Mouse (Mus musculus): ENCODE data around the gene Rab34. TPM values are rescaled to one million over a fixed set of nuclear protein-coding genes. Genes with fewer than 3 reads are reported as not detected.

Gene Rab34
- polyA plus RNA-seq (2012; rRNA removed) = 66.7 and 79.2 TPM in 2 replicates

- DNase-seq (ENCODE audit: low spot score) = peak; percentile 59
Observed at GRCm38 (mm10) chr11:78188331-78189233, at the start of gene Rab34. TSS of gene Rab34 (plus strand) at chr11:78188430.

GRCm38 (mm10) chr11:78140665-78141064 lies 47.6 kb upstream of the Rab34 start:
- no peak for DNase-seq (ENCODE audit: low spot score)

GRCm38 (mm10) chr11:78143520-78143919 lies 44.7 kb upstream of the Rab34 start:
- no peak for DNase-seq (ENCODE audit: low spot score)

- no peak for DNase-seq (ENCODE audit: low spot score)
Observed at GRCm38 (mm10) chr11:78146168-78146567, 42.1 kb upstream of the Rab34 start.

- no peak for DNase-seq (ENCODE audit: low spot score)
Observed at GRCm38 (mm10) chr11:78146707-78147543, 41.3 kb upstream of the Rab34 start.

GRCm38 (mm10) chr11:78151161-78151560 lies 37.1 kb upstream of the Rab34 start:
- no peak for DNase-seq (ENCODE audit: low spot score)

GRCm38 (mm10) chr11:78152299-78153231 lies 35.7 kb upstream of the Rab34 start:
- peak; percentile 26 for DNase-seq (ENCODE audit: low spot score)

- DNase-seq (ENCODE audit: low spot score) = no peak
Observed at GRCm38 (mm10) chr11:78153778-78154177, 34.5 kb upstream of the Rab34 start.

GRCm38 (mm10) chr11:78155674-78156073 lies 32.6 kb upstream of the Rab34 start:
- DNase-seq (ENCODE audit: low spot score) = no peak

GRCm38 (mm10) chr11:78156156-78156699 lies 32.0 kb upstream of the Rab34 start:
- DNase-seq (ENCODE audit: low spot score) = no peak

- DNase-seq (ENCODE audit: low spot score) = peak; percentile 29
Observed at GRCm38 (mm10) chr11:78159096-78159495, 29.1 kb upstream of the Rab34 start.

- DNase-seq (ENCODE audit: low spot score) = no peak
Observed at GRCm38 (mm10) chr11:78159557-78159956, 28.7 kb upstream of the Rab34 start.

GRCm38 (mm10) chr11:78160171-78160570 lies 28.1 kb upstream of the Rab34 start:
- no peak for DNase-seq (ENCODE audit: low spot score)

- DNase-seq (ENCODE audit: low spot score) = no peak
Observed at GRCm38 (mm10) chr11:78160675-78161074, 27.6 kb upstream of the Rab34 start.

- no peak for DNase-seq (ENCODE audit: low spot score)
Observed at GRCm38 (mm10) chr11:78161169-78161568, 27.1 kb upstream of the Rab34 start.

GRCm38 (mm10) chr11:78161968-78162367 lies 26.3 kb upstream of the Rab34 start:
- no peak for DNase-seq (ENCODE audit: low spot score)

- no peak for DNase-seq (ENCODE audit: low spot score)
Observed at GRCm38 (mm10) chr11:78162504-78162903, 25.7 kb upstream of the Rab34 start.

- DNase-seq (ENCODE audit: low spot score) = no peak
Observed at GRCm38 (mm10) chr11:78163045-78163444, 25.2 kb upstream of the Rab34 start.

GRCm38 (mm10) chr11:78163681-78164603 lies 24.3 kb upstream of the Rab34 start:
- peak; percentile 33 for DNase-seq (ENCODE audit: low spot score)

- no peak for DNase-seq (ENCODE audit: low spot score)
Observed at GRCm38 (mm10) chr11:78164604-78164923, 23.7 kb upstream of the Rab34 start.
